Mouse (Mus musculus): ENCODE results near the gene Sh2d6. TPM values are rescaled to one million over a fixed set of nuclear protein-coding genes. Genes with fewer than 3 reads are reported as not detected.

The Sh2d6 gene
- polyA plus RNA-seq, 2 experiments, result 0.43 TPM; not detected in 1

DNA sequence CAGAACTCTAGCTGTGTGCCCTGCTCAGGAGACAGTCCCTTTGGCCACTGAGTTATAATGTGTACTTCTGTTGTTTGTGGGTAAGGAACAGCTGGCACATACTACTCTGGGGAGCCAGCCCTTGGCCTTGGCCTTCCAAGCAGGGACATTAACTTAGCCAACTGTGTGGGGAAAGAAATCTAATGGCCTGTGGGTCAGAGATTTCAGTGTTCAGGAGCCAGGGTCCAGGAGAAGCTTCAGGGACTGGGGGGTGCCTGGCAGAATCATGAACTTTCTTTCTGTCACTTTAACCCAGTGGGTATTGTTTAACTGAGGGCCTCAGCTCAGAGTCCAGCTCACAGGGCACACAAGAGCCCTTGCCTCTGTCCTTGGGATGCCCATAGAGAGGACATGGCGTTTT is 15.4 kb downstream of the Sh2d6 start:
- Histone ChIP-seq H3K4me3 (replicated peaks; ENCODE audit: low read length) (no peak overlapping the region), H3K9me3 (ENCODE audit: control insufficient read depth, low read length) (no peaks in the 10 kb centered on the region), H3K27me3 (ENCODE audit: control insufficient read depth, insufficient read depth, low read length) (no peaks in the 10 kb centered on the region), H3K27ac (replicated peaks; ENCODE audit: low read depth, low read length) (no peak overlapping the region), H3K36me3 (ENCODE audit: control insufficient read depth, insufficient read depth, low read length) (no peaks in the 10 kb centered on the region), H3K9ac (ENCODE audit: low read depth, low read length, severe bottlenecking) (no peak overlapping the region), H3K4me1 (ENCODE audit: control insufficient read depth, insufficient read depth, low read length) (peaks cover 16% of the 10 kb centered on the region), H3K4me2 (replicated peaks; ENCODE audit: low read depth, low read length, severe bottlenecking) (no peak overlapping the region)
- no peak for DNase-seq (ENCODE audit: low spot score)
- no peak for TF ChIP-seq POLR2A (IDR thresholded peaks at IDR 0.05; ENCODE audit: borderline replicate concordance, extremely low read depth, insufficient read depth, insufficient read length)
- WGBS, result 61% methylated on average over 1 of the region's 1 CpGs
- ATAC-seq (ENCODE audit: low FRiP score, low read depth), result no peak

DNA sequence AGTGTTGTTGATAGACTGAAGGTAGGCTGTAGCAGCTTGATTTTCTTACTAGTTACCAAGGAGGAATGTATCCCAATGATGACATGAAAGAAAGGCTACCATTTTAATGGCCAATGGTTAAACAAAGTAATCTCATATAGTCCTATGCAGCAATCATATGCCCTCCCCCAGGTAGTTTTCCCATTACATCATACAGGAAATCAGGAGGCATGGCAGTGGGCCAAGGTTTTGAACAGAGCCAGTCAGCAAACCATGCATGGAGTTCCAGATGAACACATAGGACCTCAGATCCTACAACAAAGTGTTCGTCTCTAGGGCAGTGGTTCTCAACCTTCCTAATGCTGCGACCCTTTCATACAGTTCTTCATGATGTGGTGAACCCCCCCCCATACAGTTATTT is 17.6 kb downstream of the Sh2d6 start:
- no peaks in the 10 kb centered on the region for H3K9me3 ChIP-seq (ENCODE audit: control insufficient read depth, low read length)
- no peak for TF ChIP-seq POLR2A (IDR thresholded peaks at IDR 0.05; ENCODE audit: borderline replicate concordance, extremely low read depth, insufficient read depth, insufficient read length)
- no peak overlapping the region for H3K27ac ChIP-seq (replicated peaks; ENCODE audit: low read depth, low read length)
- WGBS, result 78% methylated on average over 2 of the region's 2 CpGs
- peak; percentile 35 for DNase-seq (ENCODE audit: low spot score)
- H3K9ac ChIP-seq (ENCODE audit: low read depth, low read length, severe bottlenecking), result no peak overlapping the region
- no peaks in the 10 kb centered on the region for H3K36me3 ChIP-seq (ENCODE audit: control insufficient read depth, insufficient read depth, low read length)
- H3K27me3 ChIP-seq (ENCODE audit: control insufficient read depth, insufficient read depth, low read length), result no peaks in the 10 kb centered on the region
- H3K4me2 ChIP-seq (replicated peaks; ENCODE audit: low read depth, low read length, severe bottlenecking), result no peak overlapping the region
- peaks cover 6% of the 10 kb centered on the region; the same call in 1 of the 2 replicates for H3K4me1 ChIP-seq (ENCODE audit: control insufficient read depth, insufficient read depth, low read length)
- H3K4me3 ChIP-seq (replicated peaks; ENCODE audit: low read length), result no peak overlapping the region
- ATAC-seq (ENCODE audit: low FRiP score, low read depth), result peak; percentile 24; the same call in 1 of the 2 replicates

GRCm38 (mm10) chr6:72503309-72503708 is 18.2 kb downstream of the Sh2d6 start:
- Histone ChIP-seq H3K27me3 (ENCODE audit: control insufficient read depth, insufficient read depth, low read length) (no peaks in the 10 kb centered on the region), H3K36me3 (ENCODE audit: control insufficient read depth, insufficient read depth, low read length) (no peaks in the 10 kb centered on the region), H3K4me3 (replicated peaks; ENCODE audit: low read length) (no peak overlapping the region), H3K27ac (replicated peaks; ENCODE audit: low read depth, low read length) (no peak overlapping the region), H3K9ac (ENCODE audit: low read depth, low read length, severe bottlenecking) (no peak overlapping the region), H3K9me3 (ENCODE audit: control insufficient read depth, low read length) (no peaks in the 10 kb centered on the region), H3K4me1 (ENCODE audit: control insufficient read depth, insufficient read depth, low read length) (peaks cover 6% of the 10 kb centered on the region; the same call in 1 of the 2 replicates), H3K4me2 (replicated peaks; ENCODE audit: low read depth, low read length, severe bottlenecking) (no peak overlapping the region)
- no peak for ATAC-seq (ENCODE audit: low FRiP score, low read depth)
- no peak for TF ChIP-seq POLR2A (IDR thresholded peaks at IDR 0.05; ENCODE audit: borderline replicate concordance, extremely low read depth, insufficient read depth, insufficient read length)
- DNase-seq (ENCODE audit: low spot score), result no peak

DNA sequence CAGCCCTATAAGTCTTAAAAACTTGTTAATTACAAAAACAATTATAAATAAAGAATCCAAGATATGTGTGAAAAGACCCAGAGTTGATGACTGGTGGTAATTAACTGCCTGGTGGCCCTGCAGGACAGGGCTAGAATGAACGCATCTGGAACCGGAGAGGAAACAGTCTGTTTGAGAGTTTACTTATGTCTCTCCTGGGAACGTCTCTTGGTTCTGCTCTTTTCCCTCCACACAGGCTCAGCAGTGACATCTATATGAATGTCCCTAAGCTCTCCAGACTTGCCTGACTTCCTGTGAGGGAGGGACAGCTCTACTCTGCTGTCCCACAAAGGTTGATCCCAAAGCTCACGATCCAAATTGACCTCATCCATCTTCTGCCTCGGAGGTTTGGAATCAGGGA is 22.6 kb downstream of the Sh2d6 start:
- no peak for ATAC-seq (ENCODE audit: low FRiP score, low read depth)
- no peak for TF ChIP-seq POLR2A (IDR thresholded peaks at IDR 0.05; ENCODE audit: borderline replicate concordance, extremely low read depth, insufficient read depth, insufficient read length)

DNA sequence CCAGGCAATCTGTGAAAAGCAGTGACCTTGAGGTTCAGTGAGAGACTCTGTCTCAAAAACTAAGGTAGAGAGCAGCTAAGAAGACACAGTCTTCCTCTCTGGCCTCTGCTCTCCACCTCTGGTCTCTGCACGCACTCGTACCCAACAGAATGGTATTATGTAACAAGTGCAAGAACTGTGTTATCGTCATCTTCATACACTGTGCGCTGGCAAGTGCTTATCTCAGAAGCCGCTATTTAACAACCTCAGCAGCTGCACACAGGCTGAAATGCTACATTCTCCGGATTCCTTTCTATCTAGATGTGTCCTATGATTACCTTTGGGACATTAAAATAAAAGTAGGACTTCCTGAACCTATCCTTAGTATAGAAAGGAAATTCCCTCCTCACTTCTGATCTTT is 28.6 kb downstream of the Sh2d6 start:
- peaks cover 9% of the 10 kb centered on the region for H3K4me1 ChIP-seq (ENCODE audit: control insufficient read depth, insufficient read depth, low read length)
- H3K9ac ChIP-seq (ENCODE audit: low read depth, low read length, severe bottlenecking), result no peak overlapping the region
- H3K36me3 ChIP-seq (ENCODE audit: control insufficient read depth, insufficient read depth, low read length), result no peaks in the 10 kb centered on the region
- no peaks in the 10 kb centered on the region for H3K27me3 ChIP-seq (ENCODE audit: control insufficient read depth, insufficient read depth, low read length)
- no peaks in the 10 kb centered on the region for H3K9me3 ChIP-seq (ENCODE audit: control insufficient read depth, low read length)
- DNase-seq (ENCODE audit: low spot score) (no peak), ATAC-seq (ENCODE audit: low FRiP score, low read depth) (peak; percentile 47; the same call in 1 of the 2 replicates)
- no peak overlapping the region for H3K4me3 ChIP-seq (replicated peaks; ENCODE audit: low read length)
- WGBS, result 64% methylated on average over 6 of the region's 6 CpGs
- TF ChIP-seq POLR2A (IDR thresholded peaks at IDR 0.05; ENCODE audit: borderline replicate concordance, extremely low read depth, insufficient read depth, insufficient read length), result no peak
- no peak overlapping the region for H3K27ac ChIP-seq (replicated peaks; ENCODE audit: low read depth, low read length)
- H3K4me2 ChIP-seq (replicated peaks; ENCODE audit: low read depth, low read length, severe bottlenecking), result no peak overlapping the region

More for the DNA sequence above, 22.6 kb downstream of the Sh2d6 start:
- Histone ChIP-seq H3K27ac (replicated peaks; ENCODE audit: low read depth, low read length) (no peak overlapping the region), H3K27me3 (ENCODE audit: control insufficient read depth, insufficient read depth, low read length) (no peaks in the 10 kb centered on the region), H3K4me2 (replicated peaks; ENCODE audit: low read depth, low read length, severe bottlenecking) (no peak overlapping the region), H3K9ac (ENCODE audit: low read depth, low read length, severe bottlenecking) (no peak overlapping the region), H3K4me1 (ENCODE audit: control insufficient read depth, insufficient read depth, low read length) (peaks cover 14% of the 10 kb centered on the region), H3K36me3 (ENCODE audit: control insufficient read depth, insufficient read depth, low read length) (no peaks in the 10 kb centered on the region), H3K4me3 (replicated peaks; ENCODE audit: low read length) (no peak overlapping the region), H3K9me3 (ENCODE audit: control insufficient read depth, low read length) (no peaks in the 10 kb centered on the region)
- 58% methylated on average over 5 of the region's 5 CpGs for WGBS
- no peak for DNase-seq (ENCODE audit: low spot score)

DNA sequence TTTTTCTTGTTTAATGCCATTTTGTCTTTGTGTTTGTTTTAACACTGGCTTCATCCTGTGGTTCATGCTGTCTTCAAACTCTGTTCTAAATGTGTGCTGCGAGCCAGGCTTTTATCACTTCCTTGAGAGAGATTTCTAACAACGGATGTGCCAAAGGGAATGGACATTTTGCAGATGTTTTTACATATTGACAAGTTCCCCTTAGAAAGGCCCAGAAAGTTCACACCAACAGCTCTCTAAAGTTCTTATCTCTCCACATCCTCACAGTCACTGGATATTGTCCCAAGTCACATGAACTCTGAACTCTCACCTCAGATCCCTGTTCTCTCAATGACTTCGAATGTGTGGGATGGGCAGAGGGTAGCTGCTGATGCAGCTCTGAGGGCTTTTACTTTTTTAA is 30.4 kb downstream of the Sh2d6 start:
- H3K4me3 ChIP-seq (replicated peaks; ENCODE audit: low read length), result no peak overlapping the region
- no peaks in the 10 kb centered on the region for H3K27me3 ChIP-seq (ENCODE audit: control insufficient read depth, insufficient read depth, low read length)
- no peak for ATAC-seq (ENCODE audit: low FRiP score, low read depth)
- H3K4me1 ChIP-seq (ENCODE audit: control insufficient read depth, insufficient read depth, low read length), result no peaks in the 10 kb centered on the region
- 67% methylated on average over 3 of the region's 3 CpGs for WGBS
- H3K9ac ChIP-seq (ENCODE audit: low read depth, low read length, severe bottlenecking), result no peak overlapping the region
- no peak overlapping the region for H3K4me2 ChIP-seq (replicated peaks; ENCODE audit: low read depth, low read length, severe bottlenecking)
- no peak overlapping the region for H3K27ac ChIP-seq (replicated peaks; ENCODE audit: low read depth, low read length)
- H3K9me3 ChIP-seq (ENCODE audit: control insufficient read depth, low read length), result no peaks in the 10 kb centered on the region
- no peak for TF ChIP-seq POLR2A (IDR thresholded peaks at IDR 0.05; ENCODE audit: borderline replicate concordance, extremely low read depth, insufficient read depth, insufficient read length)
- no peak for DNase-seq (ENCODE audit: low spot score)
- H3K36me3 ChIP-seq (ENCODE audit: control insufficient read depth, insufficient read depth, low read length), result no peaks in the 10 kb centered on the region

Data from limb, embryonic 14.5 days (tissue).